Mouse (Mus musculus) embryonic facial prominence, embryonic 15.5 days (tissue): ENCODE data around the gene Amigo2. TPM values are rescaled to one million over a fixed set of nuclear protein-coding genes. Genes with fewer than 3 reads are reported as not detected.

Source experiments
- ATAC-seq: fragments of 200-750 bp; cut with Nextera tagmentation; 2 replicates; pipeline ENCODE4 v1.8.0; 2017; ENCODE audit warnings: low read depth, moderate TSS enrichment; ENCODE audit not compliant: insufficient number of reproducible peaks, low FRiP score, low TSS enrichment
- H3K27ac ChIP-seq: fragments of 300-500 bp; sonication (generic); replicated peaks from 2 replicates; pipeline ENCODE4 v1.5.1; 2015; ENCODE audit warnings: mild to moderate bottlenecking, inconsistent platforms
- H3K27me3 ChIP-seq: fragments of 300-500 bp; sonication (generic); 2 replicates; pipeline ENCODE4 v1.6.1; 2015; ENCODE audit warnings: inconsistent platforms
- H3K36me3 ChIP-seq: fragments of 300-500 bp; sonication (generic); 2 replicates; pipeline ENCODE4 v1.6.1; 2015; ENCODE audit warnings: mild to moderate bottlenecking, inconsistent platforms
- H3K4me1 ChIP-seq: fragments of 300-500 bp; sonication (generic); 2 replicates; pipeline ENCODE4 v1.6.1; 2015; ENCODE audit warnings: inconsistent platforms
- H3K4me2 ChIP-seq: fragments of 300-500 bp; sonication (generic); replicated peaks from 2 replicates; pipeline ENCODE4 v1.6.1; 2015; ENCODE audit warnings: mild to moderate bottlenecking, inconsistent platforms
- H3K4me3 ChIP-seq: fragments of 300-500 bp; sonication (generic); replicated peaks from 2 replicates; pipeline ENCODE4 v1.5.1; 2015; ENCODE audit warnings: mild to moderate bottlenecking, inconsistent platforms
- H3K9ac ChIP-seq: fragments of 300-500 bp; sonication (generic); 2 replicates; pipeline ENCODE4 v1.6.1; 2015; ENCODE audit warnings: inconsistent platforms
- H3K9me3 ChIP-seq: fragments of 300-500 bp; sonication (generic); replicated peaks from 2 replicates; pipeline ENCODE4 v1.6.1; 2016; ENCODE audit warnings: inconsistent platforms
- WGBS: fragments of 180-500 bp; shearing (Covaris S2); methylation state at CpG from one replicate; pipeline ENCODE4 v1.1.7; 2015; 5-methylcytosine and 5-hydroxymethylcytosine counted together
- polyA plus RNA-seq: library from polyadenylated mRNA; unstranded; fragments of >200 nt; fragmentation: Nextera tagmentation; extraction: Ambion mirVana; gene quantifications from 2 replicates; pipeline ENCODE4 v1.2.1, GENCODE M21; 2015

The Amigo2 gene
- polyA plus RNA-seq, 1 experiment from 2014 or later, result 4.7 TPM

DNA sequence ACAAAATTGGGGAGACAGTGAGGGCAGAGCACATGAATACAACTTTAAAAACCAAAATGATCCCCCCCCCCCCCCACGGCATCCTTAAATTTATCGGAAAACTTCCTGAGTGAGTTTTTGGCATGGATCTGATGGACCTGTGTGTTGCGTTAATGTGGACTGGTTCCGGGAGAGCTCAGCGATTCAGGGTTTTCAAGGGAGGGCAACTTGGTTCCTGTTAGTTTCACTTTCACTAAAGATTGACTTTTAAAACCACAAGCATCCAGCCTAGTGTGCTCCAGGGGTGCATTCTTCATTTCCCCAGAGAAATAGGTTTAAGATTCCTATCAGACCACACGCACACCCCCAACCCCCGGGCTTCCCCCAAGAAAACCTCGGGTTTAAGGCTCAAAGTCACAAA is 1.2 kb upstream of the Amigo2 start:
- peaks cover 16% of the 10 kb centered on the region for H3K27me3 ChIP-seq
- no peak overlapping the region for H3K9ac ChIP-seq
- 7% methylated on average over 8 of the region's 8 CpGs for WGBS

DNA sequence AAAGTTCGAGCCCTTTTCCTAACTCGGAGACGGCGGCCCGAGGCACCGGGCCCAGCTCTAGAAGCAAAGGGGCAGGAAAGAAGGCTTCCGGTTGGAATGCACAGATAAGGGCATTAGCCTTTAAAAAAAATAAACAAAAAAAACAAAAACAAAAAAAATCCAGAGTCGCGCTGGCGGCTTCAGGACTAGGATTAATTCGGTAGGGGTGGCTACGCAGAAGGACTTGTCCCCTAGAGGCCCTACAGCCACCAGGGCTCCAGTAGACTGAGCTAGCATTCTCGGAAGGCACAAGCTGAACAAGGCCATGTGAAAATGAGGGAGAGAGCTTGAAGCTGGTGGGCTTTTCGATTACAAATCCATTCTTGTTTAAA is 689 bp upstream of the Amigo2 start:
- peaks cover 16% of the 10 kb centered on the region for H3K27me3 ChIP-seq
- under 1% methylated on average over 14 of the region's 14 CpGs for WGBS
- peak overlapping the region; percentile 77 for H3K4me3 ChIP-seq
- peak overlapping the region; percentile 92 for H3K4me2 ChIP-seq
- peak overlapping the region; percentile 71 for H3K27ac ChIP-seq
- no peak for ATAC-seq
- peaks cover 9% of the 10 kb centered on the region for H3K4me1 ChIP-seq
- H3K9ac ChIP-seq, result peak overlapping the region; percentile 75
- no peaks in the 10 kb centered on the region for H3K9me3 ChIP-seq
- no peaks in the 10 kb centered on the region for H3K36me3 ChIP-seq

More for the DNA sequence above, 1.2 kb upstream of the Amigo2 start:
- Histone ChIP-seq H3K4me2 (peak overlapping the region; percentile 92), H3K9me3 (no peaks in the 10 kb centered on the region), H3K27ac (no peak overlapping the region), H3K4me1 (peaks cover 9% of the 10 kb centered on the region), H3K36me3 (no peaks in the 10 kb centered on the region), H3K4me3 (peak overlapping the region; percentile 77)
- ATAC-seq, result no peak

DNA sequence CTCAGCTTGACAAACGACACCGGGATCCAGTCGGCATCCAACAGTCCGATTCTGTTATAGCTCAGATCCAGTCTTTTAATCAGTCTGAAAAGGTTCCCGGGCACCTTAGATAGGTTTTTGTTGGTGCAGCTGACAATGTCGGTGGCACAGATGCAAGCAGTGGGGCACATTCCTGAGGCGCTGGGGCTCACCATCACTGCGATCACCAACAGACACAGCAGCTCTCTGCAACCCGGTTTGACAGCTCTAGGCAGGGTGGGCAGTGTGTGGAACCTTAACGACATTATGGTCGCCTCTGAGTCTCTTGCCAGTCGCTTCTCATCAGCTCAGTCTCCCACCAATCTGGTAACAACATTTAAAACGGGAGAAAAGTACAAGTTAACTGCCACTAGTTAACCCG is 831 bp downstream of the Amigo2 start:
- 22% methylated on average over 14 of the region's 14 CpGs for WGBS
- H3K4me1 ChIP-seq, result peaks cover 9% of the 10 kb centered on the region
- ATAC-seq, result no peak
- H3K9ac ChIP-seq, result no peak overlapping the region
- no peak overlapping the region for H3K27ac ChIP-seq
- no peaks in the 10 kb centered on the region for H3K9me3 ChIP-seq
- peaks cover 16% of the 10 kb centered on the region for H3K27me3 ChIP-seq
- H3K4me3 ChIP-seq, result peak overlapping the region; percentile 77; the same call in 1 of the 2 replicates
- H3K4me2 ChIP-seq, result peak overlapping the region; percentile 92; the same call in 1 of the 2 replicates
- no peaks in the 10 kb centered on the region for H3K36me3 ChIP-seq

DNA sequence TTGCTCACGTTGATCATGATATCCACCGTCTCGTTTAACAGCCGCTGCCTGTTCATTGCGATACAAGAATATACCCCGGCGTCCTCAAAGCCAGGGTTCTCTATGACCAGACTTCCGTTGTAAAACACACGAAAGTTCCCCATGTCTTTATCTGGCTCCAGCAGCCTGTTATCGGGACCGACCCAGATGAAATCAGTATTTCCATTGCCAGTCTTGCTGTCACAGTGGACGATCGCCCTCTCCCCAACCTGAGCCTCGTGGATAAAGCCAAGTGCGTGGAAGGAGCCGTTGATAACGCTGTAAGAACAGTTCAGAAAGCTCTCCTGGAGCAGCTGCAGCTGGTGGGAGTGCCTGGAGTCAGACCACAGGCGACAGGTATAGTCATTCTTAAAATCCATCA is 1.7 kb downstream of the Amigo2 start:
- no peak for ATAC-seq
- Histone ChIP-seq H3K27ac (no peak overlapping the region), H3K9me3 (no peaks in the 10 kb centered on the region), H3K9ac (no peak overlapping the region), H3K36me3 (no peaks in the 10 kb centered on the region), H3K4me3 (no peak overlapping the region), H3K4me2 (no peak overlapping the region), H3K4me1 (peaks cover 9% of the 10 kb centered on the region), H3K27me3 (peaks cover 16% of the 10 kb centered on the region)
- 80% methylated on average over 18 of the region's 18 CpGs for WGBS

DNA sequence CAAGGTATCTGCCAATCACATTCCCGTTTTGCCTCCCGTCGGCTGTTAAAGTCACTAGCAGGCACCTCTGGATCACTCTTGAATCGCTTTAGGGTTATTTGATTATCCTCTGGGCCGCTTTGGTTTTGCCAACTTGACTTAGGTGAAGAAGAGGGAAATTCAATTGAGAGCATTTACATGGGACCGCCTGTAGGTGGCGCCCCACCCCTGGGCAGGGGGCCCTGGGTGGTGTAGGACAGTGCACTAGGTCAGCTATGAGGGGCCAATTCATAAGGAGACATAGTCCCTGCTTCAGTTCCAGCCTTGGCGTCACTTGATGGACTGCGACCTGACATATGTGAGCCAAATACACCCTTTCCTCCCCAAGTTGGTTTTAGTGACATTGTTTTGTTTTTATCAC is 10.1 kb downstream of the Amigo2 start:
- Histone ChIP-seq H3K9ac (no peak overlapping the region), H3K4me2 (no peak overlapping the region), H3K27me3 (no peaks in the 10 kb centered on the region), H3K36me3 (no peaks in the 10 kb centered on the region), H3K27ac (no peak overlapping the region), H3K4me1 (no peaks in the 10 kb centered on the region), H3K4me3 (no peak overlapping the region), H3K9me3 (no peaks in the 10 kb centered on the region)
- 52% methylated on average over 9 of the region's 9 CpGs for WGBS
- no peak for ATAC-seq

DNA sequence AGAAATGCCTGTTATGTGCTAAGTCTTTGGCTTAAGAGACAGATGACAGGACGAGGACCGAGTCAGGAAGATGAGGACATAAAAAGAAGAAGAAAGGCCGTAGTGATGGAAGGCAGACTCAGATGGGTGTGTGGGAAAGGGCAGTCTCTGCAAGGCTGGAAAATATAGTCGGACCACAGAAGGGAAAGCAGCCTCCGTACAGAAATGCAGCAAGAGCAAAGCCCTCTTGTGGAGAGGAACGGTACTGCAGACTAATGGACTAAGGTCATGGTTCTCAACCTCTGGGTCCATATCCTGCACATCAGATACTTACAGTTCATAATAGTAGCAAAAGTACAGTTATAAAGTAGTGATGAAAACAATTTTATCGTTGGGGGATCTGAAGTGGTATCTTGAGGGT is 11.9 kb downstream of the Amigo2 start:
- Histone ChIP-seq H3K4me3 (no peak overlapping the region), H3K27me3 (no peaks in the 10 kb centered on the region), H3K36me3 (no peaks in the 10 kb centered on the region), H3K27ac (no peak overlapping the region), H3K4me2 (no peak overlapping the region), H3K9me3 (no peaks in the 10 kb centered on the region), H3K9ac (no peak overlapping the region), H3K4me1 (no peaks in the 10 kb centered on the region)
- ATAC-seq, result no peak
- 31% methylated on average over 7 of the region's 7 CpGs for WGBS

DNA sequence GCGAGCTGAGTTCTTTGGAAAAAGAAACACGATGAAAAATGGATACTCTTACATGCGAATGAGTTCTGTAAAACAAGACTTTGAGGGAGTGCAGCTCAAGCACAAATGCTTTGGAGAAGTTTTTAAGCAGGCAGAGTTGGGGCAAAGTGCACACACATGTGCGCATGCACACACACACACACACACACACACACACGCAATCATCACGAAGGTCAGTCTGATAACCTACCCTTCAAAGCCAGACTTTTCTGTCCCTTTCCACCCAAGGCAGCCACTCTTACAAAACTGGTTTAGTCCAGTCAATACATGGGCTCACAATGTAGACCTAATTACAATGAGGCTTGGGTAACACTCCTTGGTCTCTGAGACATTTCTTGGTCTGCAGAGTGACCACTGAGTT is 13.0 kb downstream of the Amigo2 start:
- Histone ChIP-seq H3K4me3 (no peak overlapping the region), H3K4me2 (no peak overlapping the region), H3K9me3 (no peaks in the 10 kb centered on the region), H3K9ac (no peak overlapping the region), H3K27ac (no peak overlapping the region), H3K4me1 (no peaks in the 10 kb centered on the region), H3K27me3 (no peaks in the 10 kb centered on the region), H3K36me3 (no peaks in the 10 kb centered on the region)
- ATAC-seq, result no peak
- 79% methylated on average over 6 of the region's 6 CpGs for WGBS

DNA sequence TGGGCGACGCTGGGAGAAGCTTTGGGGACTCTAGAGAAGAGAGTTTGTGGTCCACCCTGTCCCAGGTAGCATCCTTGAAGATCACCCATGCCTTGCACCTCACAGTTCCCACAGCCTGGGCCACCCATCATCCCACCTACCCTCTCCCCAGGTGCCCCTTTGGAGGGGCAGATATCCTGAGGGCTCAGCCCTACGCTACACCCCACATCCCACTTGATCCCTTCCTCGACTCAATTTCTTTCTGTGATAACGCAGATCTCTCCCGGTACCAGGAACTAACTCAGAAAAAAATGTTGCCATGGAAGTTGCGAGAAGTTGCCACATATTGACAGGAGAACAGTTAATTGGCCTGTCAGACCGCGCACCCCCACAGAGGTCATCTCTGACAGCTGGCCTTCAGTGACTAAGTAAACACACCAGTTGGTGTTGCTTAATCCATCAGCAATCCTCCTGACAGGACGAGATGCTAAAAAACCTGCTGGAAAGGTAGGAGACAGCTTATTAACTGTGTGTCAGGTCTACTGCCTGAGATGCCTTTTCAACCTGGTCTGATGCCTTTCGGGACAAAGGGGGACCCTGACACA is 17.5 kb downstream of the Amigo2 start:
- Histone ChIP-seq H3K4me2 (no peak overlapping the region), H3K9ac (no peak overlapping the region), H3K4me1 (no peaks in the 10 kb centered on the region), H3K27me3 (no peaks in the 10 kb centered on the region), H3K9me3 (no peaks in the 10 kb centered on the region), H3K27ac (no peak overlapping the region), H3K36me3 (no peaks in the 10 kb centered on the region), H3K4me3 (no peak overlapping the region)
- WGBS, result 75% methylated on average over 11 of the region's 11 CpGs
- ATAC-seq, result no peak

DNA sequence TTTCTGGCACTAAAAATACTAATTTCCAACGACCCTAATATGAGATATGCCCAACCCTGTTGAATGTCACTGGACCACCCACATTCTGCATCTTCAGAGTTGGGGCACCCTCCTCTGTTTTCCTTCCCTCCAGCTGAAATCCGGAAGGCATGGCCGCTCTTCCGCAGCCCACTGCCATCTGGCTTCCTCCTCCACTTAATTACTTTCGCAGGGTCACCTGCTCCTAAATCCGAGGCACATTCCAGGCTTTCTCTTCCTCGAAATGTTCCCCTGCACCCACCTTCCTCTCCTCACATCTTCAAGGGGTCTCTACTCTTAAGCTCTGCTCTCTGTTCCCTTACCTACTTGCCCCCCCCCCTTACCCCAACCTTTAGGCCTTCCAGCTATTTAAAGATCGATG is 23.1 kb downstream of the Amigo2 start:
- Histone ChIP-seq H3K9me3 (no peaks in the 10 kb centered on the region), H3K36me3 (no peaks in the 10 kb centered on the region), H3K4me3 (no peak overlapping the region), H3K4me2 (no peak overlapping the region), H3K27ac (no peak overlapping the region), H3K27me3 (no peaks in the 10 kb centered on the region), H3K4me1 (no peaks in the 10 kb centered on the region), H3K9ac (no peak overlapping the region)
- no peak for ATAC-seq
- 50% methylated on average over 8 of the region's 8 CpGs for WGBS

DNA sequence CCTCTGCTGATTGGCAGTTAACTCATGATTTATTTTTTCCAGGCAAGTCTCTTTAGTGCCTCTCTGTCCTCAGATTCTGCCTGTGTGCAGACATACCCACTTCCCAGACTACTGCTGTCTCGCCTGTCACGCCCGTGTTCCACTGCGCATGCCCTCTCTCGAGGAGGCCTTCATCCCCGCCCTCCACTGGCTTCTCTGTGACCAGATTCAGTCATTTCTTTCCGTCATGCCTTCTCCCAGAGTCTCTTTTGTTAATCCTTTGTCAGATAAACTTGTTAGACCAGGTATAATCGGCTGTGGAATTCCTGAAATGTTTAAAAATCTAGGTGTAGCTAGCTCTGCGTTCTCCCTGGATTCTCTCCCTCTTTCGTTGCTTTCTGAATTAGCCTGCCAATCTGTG is 23.7 kb downstream of the Amigo2 start:
- Histone ChIP-seq H3K4me1 (no peaks in the 10 kb centered on the region), H3K36me3 (no peaks in the 10 kb centered on the region), H3K9me3 (no peaks in the 10 kb centered on the region), H3K4me2 (no peak overlapping the region), H3K27ac (no peak overlapping the region), H3K9ac (no peak overlapping the region), H3K27me3 (no peaks in the 10 kb centered on the region), H3K4me3 (no peak overlapping the region)
- ATAC-seq, result no peak
- WGBS, result 71% methylated on average over 10 of the region's 10 CpGs

DNA sequence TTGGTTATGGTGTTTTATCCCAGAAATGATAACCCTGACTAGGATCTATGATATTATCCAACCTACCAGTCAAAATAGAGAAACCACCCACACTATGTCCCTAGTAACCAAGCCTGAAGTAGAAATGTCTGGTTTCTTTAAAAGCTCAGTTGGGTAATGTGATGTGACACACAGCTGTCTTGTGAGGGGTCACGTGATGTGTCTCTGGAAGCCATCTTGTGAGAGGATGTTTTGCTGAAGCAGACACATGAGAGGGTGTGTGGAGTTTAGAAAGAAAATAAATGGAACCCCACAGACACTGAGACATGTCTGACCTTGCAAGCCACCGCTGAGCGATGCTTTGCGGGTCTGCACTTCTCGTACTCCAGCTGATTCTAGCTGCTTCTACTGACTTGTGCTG is 30.2 kb downstream of the Amigo2 start:
- no peaks in the 10 kb centered on the region for H3K27me3 ChIP-seq
- H3K9ac ChIP-seq, result no peak overlapping the region
- no peak overlapping the region for H3K4me3 ChIP-seq
- no peaks in the 10 kb centered on the region for H3K4me1 ChIP-seq
- no peaks in the 10 kb centered on the region for H3K36me3 ChIP-seq
- WGBS, result 94% methylated on average over 5 of the region's 5 CpGs
- no peak for ATAC-seq
- H3K4me2 ChIP-seq, result no peak overlapping the region
- H3K27ac ChIP-seq, result no peak overlapping the region
- no peaks in the 10 kb centered on the region for H3K9me3 ChIP-seq
